Mouse (Mus musculus): Measurements from ENCODE around the gene Aldh18a1. TPM values are rescaled to one million over a fixed set of nuclear protein-coding genes. Genes with fewer than 3 reads are reported as not detected.

The Aldh18a1 gene
- total RNA-seq, 4 experiments from 2014 or later: 19.9 to 29.8 (median 26.1) TPM

Other genes starting within 250 kb of the Aldh18a1 start
- gene Sorbs1, start 74.7 kb downstream of the Aldh18a1 start, total RNA-seq (2022): 100 to 1,000 TPM; 208 to 272 (median 239) TPM
- gene Tctn3, start 23.8 kb upstream of the Aldh18a1 start, total RNA-seq (2022): 10 to 100 TPM; 17.7 to 19.5 (median 18.8) TPM
- gene Entpd1, start 23.9 kb upstream of the Aldh18a1 start, total RNA-seq (2022): 10 to 100 TPM; 16.0 to 32.9 (median 21.3) TPM
- gene Cc2d2b, start 160.3 kb upstream of the Aldh18a1 start, total RNA-seq (2022): 1 to 10 TPM in 1 of 4 experiments, under 1 TPM in 3; 0.31 to 1.5 (median 0.56) TPM
- gene Ccnj, start 242.8 kb upstream of the Aldh18a1 start, total RNA-seq (2022): 1 to 10 TPM; 6.8 to 7.9 (median 7.4) TPM